Mouse (Mus musculus) kidney, embryonic 14.5 days (tissue): ENCODE results near the gene Plxdc2. TPM values are rescaled to one million over a fixed set of nuclear protein-coding genes. Genes with fewer than 3 reads are reported as not detected.

ENCODE experiments used
- ATAC-seq: fragments of 200-750 bp; cut with Nextera tagmentation; 2 replicates; pipeline ENCODE4 v1.8.0; 2017; ENCODE audit warnings: moderate number of reproducible peaks, mild to moderate bottlenecking, moderate TSS enrichment, moderate library complexity; ENCODE audit not compliant: low FRiP score, low TSS enrichment
- H3K27ac ChIP-seq: fragments of 300-500 bp; sonication (generic); 2 replicates; pipeline ENCODE4 v1.5.1; 2014; ENCODE audit warnings: low read depth, mild to moderate bottlenecking, low read length, moderate library complexity, mixed read lengths
- H3K27me3 ChIP-seq: fragments of 300-500 bp; sonication (generic); 2 replicates; pipeline ENCODE4 v1.6.1; 2014; ENCODE audit warnings: mild to moderate bottlenecking, low read length; ENCODE audit not compliant: control insufficient read depth, insufficient read depth
- H3K36me3 ChIP-seq: fragments of 300-500 bp; sonication (generic); 2 replicates; pipeline ENCODE4 v1.6.1; 2014; ENCODE audit warnings: low read length, mixed read lengths; ENCODE audit not compliant: control insufficient read depth, insufficient read depth
- H3K4me1 ChIP-seq: fragments of 300-500 bp; sonication (generic); 2 replicates; pipeline ENCODE4 v1.6.1; 2014; ENCODE audit warnings: low read length, mixed read lengths; ENCODE audit not compliant: control insufficient read depth, insufficient read depth
- H3K4me2 ChIP-seq: fragments of 300-500 bp; sonication (generic); replicated peaks from 2 replicates; pipeline ENCODE4 v1.6.1; 2014; ENCODE audit warnings: low read depth, mild to moderate bottlenecking, low read length
- H3K4me3 ChIP-seq: fragments of 300-500 bp; sonication (generic); 2 replicates; pipeline ENCODE4 v1.5.1; 2014; ENCODE audit warnings: mild to moderate bottlenecking, low read length
- H3K9ac ChIP-seq: fragments of 300-500 bp; sonication (generic); 2 replicates; pipeline ENCODE4 v1.6.1; 2014; ENCODE audit warnings: low read depth, mild to moderate bottlenecking, low read length, moderate library complexity
- H3K9me3 ChIP-seq: fragments of 300-500 bp; sonication (generic); 2 replicates; pipeline ENCODE4 v1.6.1; 2016; ENCODE audit warnings: low read length; ENCODE audit not compliant: control insufficient read depth
- WGBS: fragments of 180-500 bp; shearing (Covaris S2); extraction: QIAGEN DNeasy Blood & Tissue Kit; methylation state at CpG from one replicate; pipeline ENCODE4 v1.1.7; 2014; 5-methylcytosine and 5-hydroxymethylcytosine counted together
- polyA plus RNA-seq: library from polyadenylated mRNA; unstranded; fragments of >200 nt; fragmentation: Nextera tagmentation; extraction: Ambion mirVana; gene quantifications from 2 replicates; pipeline ENCODE4 v1.2.1, GENCODE M21; 2014

Gene Plxdc2
- polyA plus RNA-seq, 1 experiment from 2014 or later = 40.6 TPM

- Histone ChIP-seq H3K4me3 (no peak overlapping the region), H3K4me1 (no peaks in the 10 kb centered on the region), H3K36me3 (no peaks in the 10 kb centered on the region), H3K9ac (no peak overlapping the region), H3K9me3 (no peaks in the 10 kb centered on the region), H3K27ac (no peak overlapping the region), H3K27me3 (no peaks in the 10 kb centered on the region), H3K4me2 (no peak overlapping the region)
- 89% methylated on average over 13 of the region's 13 CpGs for WGBS
- no peak for ATAC-seq
Observed at GRCm38 (mm10) chr2:16571169-16571751, 215.2 kb downstream of the Plxdc2 start.

- Histone ChIP-seq H3K27me3 (no peaks in the 10 kb centered on the region), H3K9me3 (0 out of 2 replicates have a peak, but pooled peaks cover 2% of the 10 kb centered on the region), H3K4me1 (no peaks in the 10 kb centered on the region), H3K4me2 (no peak overlapping the region), H3K9ac (no peak overlapping the region), H3K27ac (no peak overlapping the region), H3K36me3 (no peaks in the 10 kb centered on the region), H3K4me3 (no peak overlapping the region)
- ATAC-seq = no peak
Observed at GRCm38 (mm10) chr2:16576566-16576965, 220.5 kb downstream of the Plxdc2 start.

- Histone ChIP-seq H3K9me3 (0 out of 2 replicates have a peak, but pooled peaks cover 2% of the 10 kb centered on the region), H3K4me1 (no peaks in the 10 kb centered on the region), H3K9ac (no peak overlapping the region), H3K27me3 (no peaks in the 10 kb centered on the region), H3K27ac (no peak overlapping the region), H3K36me3 (no peaks in the 10 kb centered on the region), H3K4me2 (no peak overlapping the region), H3K4me3 (no peak overlapping the region)
- 46% methylated on average over 1 of the region's 1 CpGs for WGBS
- ATAC-seq = no peak
Observed at GRCm38 (mm10) chr2:16578153-16578552, 222.0 kb downstream of the Plxdc2 start.

GRCm38 (mm10) chr2:16588546-16588945 lies 232.4 kb downstream of the Plxdc2 start:
- ATAC-seq = no peak
- no peaks in the 10 kb centered on the region for H3K27me3 ChIP-seq
- H3K9me3 ChIP-seq = no peaks in the 10 kb centered on the region
- H3K27ac ChIP-seq = no peak overlapping the region
- H3K4me1 ChIP-seq = no peaks in the 10 kb centered on the region
- H3K36me3 ChIP-seq = no peaks in the 10 kb centered on the region
- no peak overlapping the region for H3K4me2 ChIP-seq
- no peak overlapping the region for H3K4me3 ChIP-seq
- H3K9ac ChIP-seq = no peak overlapping the region

GRCm38 (mm10) chr2:16595451-16595850 lies 239.3 kb downstream of the Plxdc2 start:
- H3K9ac ChIP-seq = no peak overlapping the region
- no peaks in the 10 kb centered on the region for H3K27me3 ChIP-seq
- H3K4me3 ChIP-seq = no peak overlapping the region
- no peak for ATAC-seq
- H3K36me3 ChIP-seq = no peaks in the 10 kb centered on the region
- 68% methylated on average over 1 of the region's 1 CpGs for WGBS
- no peaks in the 10 kb centered on the region for H3K9me3 ChIP-seq
- no peak overlapping the region for H3K27ac ChIP-seq
- no peak overlapping the region for H3K4me2 ChIP-seq
- no peaks in the 10 kb centered on the region for H3K4me1 ChIP-seq

- Histone ChIP-seq H3K36me3 (no peaks in the 10 kb centered on the region), H3K9ac (no peak overlapping the region), H3K27me3 (no peaks in the 10 kb centered on the region), H3K9me3 (no peaks in the 10 kb centered on the region), H3K27ac (no peak overlapping the region), H3K4me1 (no peaks in the 10 kb centered on the region), H3K4me2 (no peak overlapping the region), H3K4me3 (no peak overlapping the region)
- no peak for ATAC-seq
- 50% methylated on average over 3 of the region's 3 CpGs for WGBS
Observed at GRCm38 (mm10) chr2:16598231-16598630, 242.1 kb downstream of the Plxdc2 start.

GRCm38 (mm10) chr2:16604291-16604690 lies 248.2 kb downstream of the Plxdc2 start:
- Histone ChIP-seq H3K27ac (no peak overlapping the region), H3K4me2 (no peak overlapping the region), H3K27me3 (no peaks in the 10 kb centered on the region), H3K9ac (no peak overlapping the region), H3K9me3 (no peaks in the 10 kb centered on the region), H3K36me3 (no peaks in the 10 kb centered on the region), H3K4me1 (no peaks in the 10 kb centered on the region), H3K4me3 (no peak overlapping the region)
- 83% methylated on average over 3 of the region's 3 CpGs for WGBS
- ATAC-seq = no peak

GRCm38 (mm10) chr2:16607792-16608586 lies 251.9 kb downstream of the Plxdc2 start:
- Histone ChIP-seq H3K27ac (no peak overlapping the region), H3K4me1 (no peaks in the 10 kb centered on the region), H3K9me3 (no peaks in the 10 kb centered on the region), H3K4me2 (no peak overlapping the region), H3K4me3 (no peak overlapping the region), H3K27me3 (no peaks in the 10 kb centered on the region), H3K36me3 (no peaks in the 10 kb centered on the region), H3K9ac (no peak overlapping the region)
- ATAC-seq = no peak
- WGBS = 58% methylated on average over 3 of the region's 3 CpGs

- 98% methylated on average over 3 of the region's 3 CpGs for WGBS
- no peak for ATAC-seq
- H3K9me3 ChIP-seq = no peaks in the 10 kb centered on the region
- H3K4me1 ChIP-seq = no peaks in the 10 kb centered on the region
- H3K4me3 ChIP-seq = no peak overlapping the region
- no peaks in the 10 kb centered on the region for H3K27me3 ChIP-seq
- H3K9ac ChIP-seq = no peak overlapping the region
- H3K36me3 ChIP-seq = no peaks in the 10 kb centered on the region
- no peak overlapping the region for H3K27ac ChIP-seq
- no peak overlapping the region for H3K4me2 ChIP-seq
Observed at GRCm38 (mm10) chr2:16642061-16642460, 286.0 kb downstream of the Plxdc2 start.
